Mouse (Mus musculus) heart, embryonic 15.5 days (tissue): ENCODE measurements at regions not wholly inside any gene's neighbourhood (a gene's known extent, or its start where the extent isn't known, plus 50 kb on each side); places are given as distances from the start of the nearest gene placed in this dataset.

ENCODE experiments used
- ATAC-seq: fragments of 200-750 bp; cut with Nextera tagmentation; replicated peaks from 2 replicates; pipeline ENCODE4 v1.8.0; 2017; ENCODE audit warnings: low read depth, moderate TSS enrichment; ENCODE audit not compliant: insufficient number of reproducible peaks, insufficient read depth, low FRiP score
- H3K27ac ChIP-seq: fragments of 300-500 bp; sonication (generic); 2 replicates; pipeline ENCODE4 v1.5.1; 2015; ENCODE audit warnings: mild to moderate bottlenecking, inconsistent platforms
- H3K27me3 ChIP-seq: fragments of 300-500 bp; sonication (generic); 2 replicates; pipeline ENCODE4 v1.6.1; 2015; ENCODE audit warnings: inconsistent platforms
- H3K36me3 ChIP-seq: fragments of 300-500 bp; sonication (generic); 2 replicates; pipeline ENCODE4 v1.6.1; 2015; ENCODE audit warnings: mild to moderate bottlenecking, inconsistent platforms
- H3K4me1 ChIP-seq: fragments of 300-500 bp; sonication (generic); replicated peaks from 2 replicates; pipeline ENCODE4 v1.6.1; 2015; ENCODE audit warnings: inconsistent platforms
- H3K4me2 ChIP-seq: fragments of 300-500 bp; sonication (generic); 2 replicates; pipeline ENCODE4 v1.6.1; 2015; ENCODE audit warnings: inconsistent platforms, mild to moderate bottlenecking, moderate library complexity
- H3K4me3 ChIP-seq: fragments of 300-500 bp; sonication (generic); 2 replicates; pipeline ENCODE4 v1.5.1; 2015; ENCODE audit warnings: mild to moderate bottlenecking, inconsistent platforms
- H3K9ac ChIP-seq: fragments of 300-500 bp; sonication (generic); 2 replicates; pipeline ENCODE4 v1.6.1; 2015; ENCODE audit warnings: mild to moderate bottlenecking, inconsistent platforms
- H3K9me3 ChIP-seq: fragments of 300-500 bp; sonication (generic); replicated peaks from 2 replicates; pipeline ENCODE4 v1.6.1; 2016; ENCODE audit warnings: inconsistent platforms
- WGBS: fragments of 180-500 bp; shearing (Covaris S2); methylation state at CpG from one replicate; pipeline ENCODE4 v1.1.7; 2015; ENCODE audit warnings: mixed read lengths; 5-methylcytosine and 5-hydroxymethylcytosine counted together

- H3K9ac ChIP-seq: no peak overlapping the region
- H3K27ac ChIP-seq: no peak overlapping the region
- H3K36me3 ChIP-seq: no peaks in the 10 kb centered on the region
- WGBS: 62% methylated on average over 7 of the region's 7 CpGs
- no peaks in the 10 kb centered on the region for H3K9me3 ChIP-seq
- H3K4me2 ChIP-seq: no peak overlapping the region
- H3K27me3 ChIP-seq: no peaks in the 10 kb centered on the region
- ATAC-seq: no peak
- no peaks in the 10 kb centered on the region for H3K4me1 ChIP-seq
- H3K4me3 ChIP-seq: no peak overlapping the region
Observed at GRCm38 (mm10) chr14:68447240-68447923, 846.7 kb downstream of the Synb start.

GRCm38 (mm10) chr14:68433326-68433725, 860.8 kb downstream of the Synb start:
- Histone ChIP-seq H3K9ac (no peak overlapping the region), H3K9me3 (no peaks in the 10 kb centered on the region)

GRCm38 (mm10) chr14:68432111-68432510, 862.0 kb downstream of the Synb start:
- 43% methylated on average over 2 of the region's 2 CpGs for WGBS
- Histone ChIP-seq H3K9ac (no peak overlapping the region), H3K9me3 (no peaks in the 10 kb centered on the region), H3K27me3 (no peaks in the 10 kb centered on the region), H3K4me2 (no peak overlapping the region), H3K4me1 (no peaks in the 10 kb centered on the region), H3K36me3 (no peaks in the 10 kb centered on the region), H3K27ac (no peak overlapping the region), H3K4me3 (no peak overlapping the region)
- no peak for ATAC-seq

More at GRCm38 (mm10) chr14:68433326-68433725, 860.8 kb downstream of the Synb start:
- Histone ChIP-seq H3K27me3 (no peaks in the 10 kb centered on the region), H3K27ac (no peak overlapping the region), H3K4me2 (no peak overlapping the region), H3K36me3 (no peaks in the 10 kb centered on the region), H3K4me1 (no peaks in the 10 kb centered on the region), H3K4me3 (no peak overlapping the region)
- no peak for ATAC-seq
- 87% methylated on average over 9 of the region's 9 CpGs for WGBS

GRCm38 (mm10) chr14:68427235-68427634, 866.9 kb downstream of the Synb start:
- Histone ChIP-seq H3K36me3 (no peaks in the 10 kb centered on the region), H3K27ac (no peak overlapping the region), H3K4me1 (no peaks in the 10 kb centered on the region), H3K9ac (no peak overlapping the region), H3K4me2 (no peak overlapping the region), H3K27me3 (no peaks in the 10 kb centered on the region), H3K9me3 (no peaks in the 10 kb centered on the region), H3K4me3 (no peak overlapping the region)
- WGBS: 71% methylated on average over 1 of the region's 1 CpGs
- ATAC-seq: no peak

- Histone ChIP-seq H3K27ac (no peak overlapping the region), H3K36me3 (no peaks in the 10 kb centered on the region), H3K27me3 (no peaks in the 10 kb centered on the region), H3K9ac (no peak overlapping the region), H3K4me3 (no peak overlapping the region), H3K4me1 (no peaks in the 10 kb centered on the region), H3K9me3 (no peaks in the 10 kb centered on the region), H3K4me2 (no peak overlapping the region)
- ATAC-seq: no peak
- WGBS: 73% methylated on average over 1 of the region's 1 CpGs
Observed at GRCm38 (mm10) chr14:68392440-68392839, 901.7 kb downstream of the Synb start.

GRCm38 (mm10) chr14:68391875-68392274, 902.2 kb downstream of the Synb start:
- Histone ChIP-seq H3K27ac (no peak overlapping the region), H3K4me3 (no peak overlapping the region), H3K27me3 (no peaks in the 10 kb centered on the region), H3K4me1 (no peaks in the 10 kb centered on the region), H3K9me3 (no peaks in the 10 kb centered on the region), H3K36me3 (no peaks in the 10 kb centered on the region), H3K4me2 (no peak overlapping the region), H3K9ac (no peak overlapping the region)
- ATAC-seq: no peak
- WGBS: 64% methylated on average over 3 of the region's 3 CpGs

GRCm38 (mm10) chr14:68381741-68382140, 912.4 kb downstream of the Synb start:
- Histone ChIP-seq H3K4me1 (no peaks in the 10 kb centered on the region), H3K9ac (no peak overlapping the region), H3K27me3 (no peaks in the 10 kb centered on the region), H3K4me3 (no peak overlapping the region), H3K4me2 (no peak overlapping the region), H3K9me3 (no peaks in the 10 kb centered on the region), H3K27ac (no peak overlapping the region), H3K36me3 (no peaks in the 10 kb centered on the region)
- no peak for ATAC-seq
- WGBS: 84% methylated on average over 7 of the region's 7 CpGs

- H3K9ac ChIP-seq: no peak overlapping the region
- H3K36me3 ChIP-seq: no peaks in the 10 kb centered on the region
- no peaks in the 10 kb centered on the region for H3K27me3 ChIP-seq
- ATAC-seq: no peak
- H3K4me2 ChIP-seq: no peak overlapping the region
- WGBS: 71% methylated on average over 5 of the region's 5 CpGs
- no peaks in the 10 kb centered on the region for H3K4me1 ChIP-seq
- no peak overlapping the region for H3K4me3 ChIP-seq
- H3K9me3 ChIP-seq: no peaks in the 10 kb centered on the region
- H3K27ac ChIP-seq: no peak overlapping the region
Observed at GRCm38 (mm10) chr14:68367696-68368095, 926.4 kb downstream of the Synb start.

GRCm38 (mm10) chr14:68363892-68364291, 930.2 kb downstream of the Synb start:
- no peak for ATAC-seq
- no peak overlapping the region for H3K27ac ChIP-seq
- no peak overlapping the region for H3K4me2 ChIP-seq
- WGBS: 79% methylated on average over 2 of the region's 2 CpGs
- H3K9me3 ChIP-seq: no peaks in the 10 kb centered on the region
- H3K4me1 ChIP-seq: no peaks in the 10 kb centered on the region
- no peak overlapping the region for H3K9ac ChIP-seq
- H3K4me3 ChIP-seq: no peak overlapping the region
- H3K27me3 ChIP-seq: no peaks in the 10 kb centered on the region
- H3K36me3 ChIP-seq: no peaks in the 10 kb centered on the region

- 55% methylated on average over 7 of the region's 7 CpGs for WGBS
- no peak overlapping the region for H3K27ac ChIP-seq
- no peaks in the 10 kb centered on the region for H3K9me3 ChIP-seq
- ATAC-seq: no peak
- H3K4me1 ChIP-seq: no peaks in the 10 kb centered on the region
- H3K4me2 ChIP-seq: no peak overlapping the region
- no peak overlapping the region for H3K9ac ChIP-seq
- H3K4me3 ChIP-seq: no peak overlapping the region
- H3K27me3 ChIP-seq: no peaks in the 10 kb centered on the region
- H3K36me3 ChIP-seq: no peaks in the 10 kb centered on the region
Observed at GRCm38 (mm10) chr14:68361998-68362397, 932.1 kb downstream of the Synb start.

GRCm38 (mm10) chr14:68361481-68361880, 932.6 kb downstream of the Synb start:
- Histone ChIP-seq H3K4me2 (no peak overlapping the region), H3K27me3 (no peaks in the 10 kb centered on the region), H3K9me3 (no peaks in the 10 kb centered on the region), H3K27ac (no peak overlapping the region), H3K36me3 (no peaks in the 10 kb centered on the region), H3K4me3 (no peak overlapping the region), H3K4me1 (no peaks in the 10 kb centered on the region), H3K9ac (no peak overlapping the region)
- WGBS: 59% methylated on average over 6 of the region's 6 CpGs
- ATAC-seq: no peak

GRCm38 (mm10) chr14:68356396-68356795, 937.7 kb downstream of the Synb start:
- H3K27ac ChIP-seq: no peak overlapping the region
- no peaks in the 10 kb centered on the region for H3K9me3 ChIP-seq
- WGBS: 62% methylated on average over 7 of the region's 7 CpGs
- H3K9ac ChIP-seq: no peak overlapping the region
- H3K27me3 ChIP-seq: no peaks in the 10 kb centered on the region
- no peaks in the 10 kb centered on the region for H3K36me3 ChIP-seq
- no peak overlapping the region for H3K4me2 ChIP-seq
- no peak for ATAC-seq
- H3K4me1 ChIP-seq: no peaks in the 10 kb centered on the region
- H3K4me3 ChIP-seq: no peak overlapping the region
